Mouse (Mus musculus) retina, adult 2 months (tissue): ENCODE measurements at regions not wholly inside any gene's neighbourhood (a gene's known extent, or its start where the extent isn't known, plus 50 kb on each side); places are given as distances from the start of the nearest gene placed in this dataset.
A peak's percentile ranks its signal among the peaks of the same experiment; 100 is the strongest.

ENCODE experiments used
- DNase-seq: peaks from one replicate; pipeline ENCODE4 v3.0.0-alpha.2; 2012; ENCODE audit warnings: low read depth, low spot score

- DNase-seq: no peak
Observed at GRCm38 (mm10) chr8:126854121-126855055, 91.3 kb downstream of the Tomm20 start.

DNA sequence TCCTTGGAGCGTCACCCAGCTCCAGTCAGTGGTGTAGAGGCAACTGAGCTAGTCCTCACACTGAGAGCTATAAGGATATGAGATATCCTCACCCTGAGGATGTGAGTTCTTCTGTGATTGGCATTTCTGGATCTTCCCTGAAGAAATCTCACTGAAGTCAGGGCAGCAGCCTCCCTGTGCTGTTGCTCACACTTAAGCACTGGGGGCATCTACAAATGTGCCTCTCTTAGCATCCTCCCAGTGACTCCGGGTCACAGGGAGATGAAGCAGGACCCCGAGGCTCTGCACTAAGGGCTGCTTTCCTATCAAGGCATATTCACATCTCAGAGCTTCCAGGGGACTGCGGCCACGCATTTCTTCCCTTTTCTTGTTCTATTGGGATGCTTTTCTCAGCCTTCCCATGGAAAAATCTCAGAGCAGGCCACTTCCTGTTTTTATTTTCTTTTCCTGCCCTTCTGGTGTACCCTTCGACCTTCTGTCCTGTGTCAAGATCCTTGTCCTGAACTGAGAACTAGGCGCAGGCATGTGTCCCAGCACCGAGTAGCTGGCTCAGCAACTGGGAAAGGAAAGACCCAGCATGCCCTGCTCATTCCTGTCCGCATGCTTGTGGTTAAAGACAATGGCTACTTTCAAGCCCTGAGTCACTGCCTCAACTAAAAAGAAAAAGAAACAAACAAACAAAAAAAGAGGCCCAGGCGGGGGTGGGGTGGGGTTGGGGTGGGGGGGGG lies 92.8 kb downstream of the Tomm20 start:
- DNase-seq: no peak

- no peak for DNase-seq
Observed at GRCm38 (mm10) chr8:126852184-126852583, 93.5 kb downstream of the Tomm20 start.

- no peak for DNase-seq
Observed at GRCm38 (mm10) chr8:126851780-126852179, 93.9 kb downstream of the Tomm20 start.

DNA sequence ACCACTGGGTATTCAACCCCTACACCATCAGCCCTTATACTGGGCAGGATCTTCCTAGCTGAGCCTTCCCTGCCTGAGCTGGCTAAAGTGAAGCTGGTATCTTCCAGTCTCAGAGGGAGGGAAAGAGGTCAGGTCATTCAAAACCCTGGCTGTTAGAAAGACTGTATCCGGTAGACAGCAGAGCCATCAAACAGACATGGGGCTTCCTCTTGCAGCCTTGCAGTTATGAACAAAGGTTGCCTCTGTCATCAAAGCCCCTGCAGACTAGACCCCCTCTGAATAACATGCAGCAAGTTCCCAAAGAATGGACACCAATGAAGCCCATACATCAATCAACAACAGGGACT lies 95.5 kb downstream of the Tomm20 start:
- no peak for DNase-seq

GRCm38 (mm10) chr8:126849411-126850188 lies 96.0 kb downstream of the Tomm20 start:
- no peak for DNase-seq

DNA sequence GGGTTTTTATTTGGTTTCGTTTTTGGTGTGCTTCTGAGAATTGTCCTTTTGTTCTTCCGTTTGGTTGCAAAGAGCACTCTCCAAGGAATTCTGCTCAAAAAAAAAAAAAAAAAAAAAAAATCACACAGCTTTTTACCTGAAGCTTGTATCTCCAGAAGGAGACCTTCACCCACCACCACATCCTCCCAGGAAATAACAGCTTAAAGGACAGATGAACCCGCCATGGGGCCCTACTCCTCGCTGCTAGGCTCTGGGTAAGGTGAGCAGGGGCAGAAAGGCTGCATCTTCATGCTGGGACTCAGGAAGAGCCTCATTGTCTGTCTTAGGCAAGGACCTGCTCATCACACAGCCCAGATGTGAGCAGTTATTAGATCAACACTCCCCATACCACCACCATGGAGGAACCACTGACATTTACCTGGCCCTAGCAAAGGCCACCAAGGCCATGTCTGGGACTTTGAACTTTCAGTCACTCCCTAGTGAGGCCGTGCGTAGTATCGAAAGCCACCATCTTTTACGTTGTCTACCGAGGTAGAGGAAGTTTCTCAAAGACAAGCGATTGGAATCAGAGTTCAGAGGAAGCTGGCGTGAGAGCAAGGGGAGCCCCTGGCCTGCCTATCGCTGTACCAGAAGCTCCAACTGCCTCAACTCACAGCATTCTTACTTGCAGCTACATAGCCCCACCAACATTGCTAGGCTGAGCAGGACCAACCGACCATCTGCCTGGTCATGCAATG lies 97.1 kb downstream of the Tomm20 start:
- DNase-seq: no peak

DNA sequence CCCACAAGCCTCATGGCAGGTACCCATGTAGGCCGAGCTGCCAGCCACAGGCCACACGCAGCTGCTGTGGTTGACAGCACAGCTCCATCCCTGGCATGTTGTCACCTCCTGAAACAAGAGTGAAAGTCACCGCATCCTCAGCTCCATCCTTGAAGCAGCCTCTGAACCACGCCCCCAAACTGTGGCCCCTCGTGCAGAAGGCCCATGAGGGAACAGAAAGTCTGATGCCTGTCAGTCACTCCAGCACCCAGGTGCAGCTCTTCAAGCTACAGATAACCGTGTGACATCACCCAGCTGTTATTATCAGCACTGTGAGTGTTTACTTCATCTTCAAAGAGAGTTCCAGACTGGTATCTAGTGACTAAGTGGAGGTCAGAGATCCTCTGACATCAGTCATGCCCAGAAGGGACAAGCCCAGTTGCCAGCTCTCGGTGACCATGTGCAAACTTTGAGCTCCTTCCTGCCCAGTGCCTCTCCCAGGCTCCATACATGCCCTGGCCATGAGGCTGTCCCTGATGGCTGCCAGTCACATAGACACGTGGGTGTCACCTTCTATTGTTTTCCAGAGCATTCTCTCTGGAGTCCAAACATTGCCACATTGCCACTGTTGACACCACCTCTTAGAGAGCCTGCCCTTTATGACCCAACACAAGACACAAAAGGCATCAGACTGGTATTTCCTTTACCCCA lies 97.8 kb downstream of the Tomm20 start:
- DNase-seq: no peak

- no peak for DNase-seq
Observed at GRCm38 (mm10) chr8:126846188-126846565, 99.5 kb downstream of the Tomm20 start.

- DNase-seq: no peak
Observed at GRCm38 (mm10) chr8:126845530-126846187, 100.0 kb downstream of the Tomm20 start.

GRCm38 (mm10) chr8:126844627-126845026 lies 101.0 kb downstream of the Tomm20 start:
- DNase-seq: no peak

DNA sequence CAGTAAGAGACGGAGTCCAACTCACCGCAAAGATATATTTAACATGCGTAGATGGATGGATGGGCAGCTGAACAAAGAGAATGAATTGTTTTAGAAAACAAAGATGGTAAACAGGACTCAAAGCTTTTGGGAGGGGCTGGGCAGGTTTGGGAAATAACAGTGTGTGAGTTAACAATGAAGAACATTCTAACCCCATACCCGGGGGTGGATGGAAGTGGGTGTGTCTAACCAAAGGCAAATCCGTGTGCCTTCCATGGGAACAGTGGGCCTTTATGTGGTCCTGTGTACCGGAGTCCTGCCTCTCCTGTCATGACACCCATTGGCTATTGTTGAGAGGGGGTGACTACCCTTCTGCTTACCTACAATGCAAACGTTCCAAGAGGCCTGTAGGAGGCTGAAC lies 104.5 kb downstream of the Tomm20 start:
- DNase-seq: no peak

DNA sequence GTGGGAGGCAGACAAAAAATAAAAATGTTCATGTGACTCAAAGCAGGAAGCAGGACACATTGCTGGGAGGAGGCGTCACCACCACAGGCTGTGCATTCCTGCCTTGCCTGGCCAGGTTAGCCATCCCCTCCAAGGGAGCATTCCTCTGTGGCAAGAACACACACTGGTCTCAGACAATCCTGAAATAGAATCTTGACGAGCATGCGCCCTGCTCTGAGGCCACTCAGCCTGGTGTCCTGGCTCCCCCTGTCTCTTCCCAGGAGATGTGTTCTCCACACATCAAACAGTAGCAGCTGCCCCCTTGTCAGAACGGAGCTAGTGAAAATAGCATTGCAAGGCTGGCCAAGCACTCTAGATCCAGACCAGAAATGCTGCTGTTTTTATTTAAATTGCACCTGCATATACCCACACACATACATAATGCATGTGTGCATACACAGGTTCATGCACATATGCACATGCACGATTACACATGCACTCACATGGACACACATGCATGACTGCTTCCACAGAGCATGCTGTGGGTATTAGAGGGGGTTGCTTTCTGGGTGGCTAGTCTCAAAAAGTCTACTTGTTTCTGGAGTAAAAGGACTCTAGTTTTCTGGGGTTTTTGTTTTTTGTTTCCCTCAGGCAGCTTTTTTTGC lies 105.8 kb downstream of the Tomm20 start:
- peak; percentile 30 for DNase-seq

- DNase-seq: no peak
Observed at GRCm38 (mm10) chr8:126839039-126839711, 106.5 kb downstream of the Tomm20 start.

DNA sequence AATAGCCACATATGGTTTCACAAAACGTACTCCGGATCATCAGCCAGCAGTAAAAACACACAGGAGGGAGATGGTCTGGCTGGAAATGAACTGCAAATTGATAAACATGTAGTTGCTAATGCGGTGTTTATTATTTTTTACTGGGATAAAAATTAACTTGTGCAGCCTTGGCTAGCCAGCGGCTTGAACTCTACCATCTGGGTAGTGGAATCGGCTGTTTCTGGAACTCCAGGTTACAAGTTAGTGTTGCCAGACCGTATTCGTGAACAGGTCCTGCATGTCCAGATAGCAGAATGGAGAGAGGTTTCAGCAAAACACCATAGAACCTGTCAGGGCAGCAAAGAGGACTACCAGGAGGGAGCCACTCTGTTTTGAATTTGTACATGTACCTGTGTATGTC lies 107.4 kb downstream of the Tomm20 start:
- DNase-seq: no peak

DNA sequence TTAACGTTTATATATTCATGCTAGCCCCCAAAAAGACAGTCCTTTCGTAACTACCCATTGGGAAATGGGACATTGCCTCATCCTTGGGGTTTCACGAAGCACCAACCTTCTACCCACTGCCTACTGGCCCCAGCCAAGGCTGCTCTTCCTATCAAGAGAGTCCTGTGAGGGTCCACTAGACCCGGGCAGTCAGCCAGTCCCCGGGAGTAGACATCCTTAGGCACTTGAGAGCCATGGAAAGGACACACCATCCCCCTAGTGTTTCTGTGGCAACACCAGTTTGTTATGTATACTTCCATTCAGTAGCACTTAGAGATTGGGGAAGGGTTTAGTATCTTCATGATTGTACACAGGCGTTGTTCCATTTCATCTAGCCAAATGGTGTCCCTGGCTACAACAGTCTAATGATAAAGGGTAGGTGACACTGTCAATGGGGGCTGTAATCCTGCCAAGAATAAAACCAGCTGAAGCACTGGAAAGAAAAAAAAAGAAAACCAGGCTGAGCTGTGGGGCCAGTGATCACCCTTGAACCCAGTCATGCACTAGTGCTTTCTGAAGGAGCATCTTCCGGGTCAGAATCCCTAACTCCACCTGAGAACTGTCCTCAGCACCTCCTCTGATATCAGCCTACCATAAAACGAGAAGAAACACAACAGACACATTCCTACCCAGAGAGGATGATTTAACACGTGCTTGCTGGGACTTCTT lies 108.2 kb downstream of the Tomm20 start:
- no peak for DNase-seq

DNA sequence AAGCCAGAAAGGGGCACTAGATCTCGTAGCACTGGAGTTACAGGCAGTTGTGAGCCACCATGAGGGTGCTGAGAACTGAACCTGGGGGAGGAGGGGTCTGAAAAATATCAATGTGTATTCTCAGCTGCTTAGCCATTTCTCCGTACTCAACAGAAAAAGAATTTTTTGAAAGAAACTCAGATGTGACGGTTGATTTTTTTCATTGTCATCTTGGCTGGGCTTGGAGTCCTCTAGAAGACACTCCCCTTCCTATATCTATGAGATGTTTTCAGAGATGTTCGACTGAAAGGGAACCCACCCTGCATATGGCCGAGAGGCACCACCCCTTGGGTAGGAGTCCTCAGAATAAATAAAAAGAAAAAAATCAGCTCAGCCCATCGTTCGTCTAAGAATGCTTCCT lies 110.1 kb downstream of the Tomm20 start:
- no peak for DNase-seq
